Mouse (Mus musculus) C2C12 (cell line): ENCODE results near the gene Ppp2r3c. TPM values are rescaled to one million over a fixed set of nuclear protein-coding genes. Genes with fewer than 3 reads are reported as not detected.
"Not testable (repeated sequence)": the region's sequence is repeated elsewhere in the genome, so short reads cannot be mapped to it uniquely, and the experiment has no call there.

Source experiments
- H3K27me3 ChIP-seq: one replicate; pipeline ENCODE4 v1.6.1; 2011; ENCODE audit not compliant: control insufficient read depth, insufficient read depth, insufficient read length
- H3K36me3 ChIP-seq: one replicate; pipeline ENCODE4 v1.6.1; 2011; ENCODE audit not compliant: control insufficient read depth, insufficient read depth
- H3K4me3 ChIP-seq: one replicate; pipeline ENCODE4 v1.5.1; 2011; ENCODE audit warnings: mild to moderate bottlenecking, control low read depth; ENCODE audit not compliant: poor library complexity, insufficient read depth, severe bottlenecking
- H3K79me2 ChIP-seq: one replicate; pipeline ENCODE4 v1.6.1; 2011; ENCODE audit not compliant: control insufficient read depth, insufficient read depth
- H3K79me3 ChIP-seq: one replicate; pipeline ENCODE4 v1.6.1; 2011; ENCODE audit warnings: low read depth, control low read depth
- H3ac ChIP-seq: one replicate; pipeline ENCODE3; 2011; ENCODE audit warnings: low read depth; ENCODE audit not compliant: control insufficient read depth, insufficient read length
- polyA plus RNA-seq: library from polyadenylated mRNA; unstranded; fragments of >200 nt; fragmentation: generic; extraction: Trizol; gene quantifications from one replicate; pipeline ENCODE4 v1.2.1, GENCODE M21; 2012; ENCODE audit warnings: missing spikeins

Gene Ppp2r3c
- polyA plus RNA-seq, 1 experiment: 3.8 TPM

GRCm38 (mm10) chr12:55229626-55230519 lies 72.9 kb downstream of the Ppp2r3c start, which contains the start of gene Srp54c:
Srp54c (plus strand) TSS chr12:55230168.
- H3ac ChIP-seq: peak within 1 kb of the TSS; percentile 68
- H3K4me3 ChIP-seq: peak within 1 kb of the TSS; percentile 38
- H3K79me2 ChIP-seq, H3K27me3 ChIP-seq, H3K36me3 ChIP-seq, H3K79me3 ChIP-seq: not testable (repeated sequence)

Other genes starting within 250 kb of the Ppp2r3c start
- gene 2700097O09Rik, start 222.9 kb downstream of the Ppp2r3c start, polyA plus RNA-seq: 5.1 TPM
- gene Srp54a, start 222.7 kb downstream of the Ppp2r3c start, polyA plus RNA-seq: 19.9 TPM
- gene Fam177a, start 178.5 kb downstream of the Ppp2r3c start, polyA plus RNA-seq: 14.4 TPM
- 36.3 TPM for gene Srp54b, start 147.9 kb downstream of the Ppp2r3c start, polyA plus RNA-seq
- not detected for gene 1700047I17Rik2, start 103.4 kb downstream of the Ppp2r3c start, polyA plus RNA-seq
- gene Srp54c, start 72.8 kb downstream of the Ppp2r3c start, polyA plus RNA-seq: 15.2 TPM
- 7.6 TPM for gene 1110008L16Rik, start 3.4 kb downstream of the Ppp2r3c start, polyA plus RNA-seq
- gene Psma6, start 81.2 kb upstream of the Ppp2r3c start, polyA plus RNA-seq: 312 TPM
- 43.2 TPM for gene Nfkbia, start 189.6 kb upstream of the Ppp2r3c start, polyA plus RNA-seq